Mouse (Mus musculus) spleen, postnatal 4 days (tissue): Measurements from ENCODE around the gene Igf1r.

ENCODE experiments used
- DNase-seq, 2 experiments: peaks; one replicate each; pipeline ENCODE4 v3.0.0; 2022; ENCODE audit warnings: low spot score in 2 of 2

Igf1r gene

GRCm38 (mm10) chr7:68119605-68120004 lies 167.0 kb downstream of the Igf1r start:
- DNase-seq, result no peak

- DNase-seq, result no peak
Observed at GRCm38 (mm10) chr7:68122418-68122817, 169.8 kb downstream of the Igf1r start.

- DNase-seq, result no peak
Observed at GRCm38 (mm10) chr7:68125347-68125746, 172.7 kb downstream of the Igf1r start.

- DNase-seq, result peak; percentile 41 to 72
Observed at GRCm38 (mm10) chr7:68127799-68128261, 175.2 kb downstream of the Igf1r start.

GRCm38 (mm10) chr7:68128271-68128674 lies 175.6 kb downstream of the Igf1r start:
- DNase-seq, result no peak

GRCm38 (mm10) chr7:68129077-68129511 lies 176.5 kb downstream of the Igf1r start:
- peak; percentile 96 to 97 for DNase-seq

- DNase-seq, result peak; percentile 83 to 92
Observed at GRCm38 (mm10) chr7:68129546-68130253, 177.1 kb downstream of the Igf1r start.

GRCm38 (mm10) chr7:68130950-68131580 lies 178.4 kb downstream of the Igf1r start:
- DNase-seq, result no peak

GRCm38 (mm10) chr7:68133679-68134078 lies 181.1 kb downstream of the Igf1r start:
- DNase-seq, result no peak

GRCm38 (mm10) chr7:68134948-68135347 lies 182.3 kb downstream of the Igf1r start:
- no peak for DNase-seq

GRCm38 (mm10) chr7:68136056-68136455 lies 183.4 kb downstream of the Igf1r start:
- no peak for DNase-seq

GRCm38 (mm10) chr7:68139384-68139783 lies 186.8 kb downstream of the Igf1r start:
- DNase-seq, result no peak

GRCm38 (mm10) chr7:68140041-68140807 lies 187.6 kb downstream of the Igf1r start:
- DNase-seq, result no peak

GRCm38 (mm10) chr7:68144266-68144665 lies 191.6 kb downstream of the Igf1r start:
- no peak for DNase-seq

GRCm38 (mm10) chr7:68148297-68149048 lies 195.8 kb downstream of the Igf1r start:
- no peak for DNase-seq

- no peak for DNase-seq
Observed at GRCm38 (mm10) chr7:68151892-68152291, 199.3 kb downstream of the Igf1r start.

- no peak for DNase-seq
Observed at GRCm38 (mm10) chr7:68152458-68152857, 199.8 kb downstream of the Igf1r start.

GRCm38 (mm10) chr7:68153269-68153668 lies 200.6 kb downstream of the Igf1r start:
- DNase-seq, result no peak

- no peak for DNase-seq
Observed at GRCm38 (mm10) chr7:68154588-68154987, 202.0 kb downstream of the Igf1r start.

GRCm38 (mm10) chr7:68160094-68160791 lies 207.6 kb downstream of the Igf1r start:
- no peak for DNase-seq

- DNase-seq, result no peak
Observed at GRCm38 (mm10) chr7:68164074-68164473, 211.4 kb downstream of the Igf1r start.
